Mouse (Mus musculus) E14TG2a.4 (cell line): Measurements from ENCODE around the gene Zbtb8a.
"Not testable (repeated sequence)": the region's sequence is repeated elsewhere in the genome, so short reads cannot be mapped to it uniquely, and the experiment has no call there.

Source experiments
- H3K27me3 ChIP-seq: 2 replicates; pipeline ENCODE4 v1.6.1; 2014; ENCODE audit warnings: low read length, control low read depth; ENCODE audit not compliant: insufficient read depth
- H3K36me3 ChIP-seq: 2 replicates; pipeline ENCODE4 v1.6.1; 2014; ENCODE audit warnings: low read length, control low read depth; ENCODE audit not compliant: insufficient read depth
- H3K4me1 ChIP-seq: replicated peaks from 2 replicates; pipeline ENCODE4 v1.6.1; 2014; ENCODE audit warnings: low read depth, low read length, control low read depth
- H3K4me3 ChIP-seq: replicated peaks from 2 replicates; pipeline ENCODE4 v1.5.1; 2014; ENCODE audit warnings: mild to moderate bottlenecking, low read length
- H3K9me3 ChIP-seq: 2 replicates; pipeline ENCODE4 v1.6.1; 2014; ENCODE audit warnings: low read length, control low read depth
- CTCF ChIP-seq: conservative IDR thresholded peaks from 2 replicates; pipeline ENCODE4 v1.5.1; 2014; ENCODE audit warnings: low read length
- NANOG ChIP-seq: IDR thresholded peaks from 2 replicates; pipeline ENCODE4 v1.6.1; 2014; ENCODE audit warnings: borderline replicate concordance, low read length, mixed read lengths
- POU5F1 ChIP-seq: IDR thresholded peaks from 2 replicates; pipeline ENCODE4 v1.6.1; 2014; ENCODE audit warnings: low read length, borderline replicate concordance

Zbtb8a gene

DNA sequence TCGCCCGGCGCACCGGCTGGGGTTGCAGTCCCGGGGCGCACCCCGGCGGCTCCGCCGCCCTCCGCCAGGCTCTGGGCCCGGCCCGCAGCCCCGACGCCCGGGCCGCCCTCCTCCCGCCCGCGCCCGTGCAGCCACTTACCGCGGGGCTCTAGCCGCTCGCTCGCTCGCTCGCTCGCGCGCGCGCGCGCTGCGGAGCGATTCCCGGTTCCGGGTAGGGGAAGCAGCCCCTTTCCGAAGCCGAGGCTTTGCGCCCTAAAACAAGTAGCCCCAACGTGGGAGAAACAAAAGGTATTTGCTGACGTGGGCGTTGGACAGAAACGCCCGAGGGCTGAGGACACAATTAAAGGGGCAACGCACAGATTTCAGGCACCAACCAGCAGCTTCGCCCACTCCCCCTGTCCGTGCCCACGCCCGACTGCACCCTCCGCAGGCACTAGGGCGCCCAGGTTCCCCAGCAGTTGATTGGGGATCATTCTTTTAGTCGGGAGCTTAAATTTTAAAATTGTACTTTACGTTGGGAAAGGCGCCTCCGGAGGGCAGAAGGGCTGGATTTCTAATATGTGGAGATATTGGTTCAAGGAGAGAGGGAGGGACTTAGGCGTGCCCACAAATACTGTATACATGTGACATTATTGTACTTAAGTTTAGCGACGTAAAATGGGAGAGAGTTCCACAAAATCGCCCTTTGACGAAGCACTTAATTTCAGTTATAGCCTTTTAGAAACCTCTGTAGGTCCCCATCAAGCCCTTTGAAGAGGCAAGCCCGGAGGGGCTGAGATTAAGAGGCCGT, at the start of gene Zbtb8a:
TSS of gene Zbtb8a (minus strand) at position 516 of the 790 bp plus-strand sequence.
- H3K9me3 ChIP-seq = no peaks in the 10 kb centered on the region
- peaks cover 53% of the 10 kb centered on the region for H3K4me1 ChIP-seq
- peaks cover 4% of the 10 kb centered on the region; the same call in 1 of the 2 replicates for H3K36me3 ChIP-seq
- H3K27me3 ChIP-seq = no peaks in the 10 kb centered on the region
- H3K4me3 ChIP-seq = peak within 1 kb of the TSS; percentile 88
- TF ChIP-seq NANOG = no peak
- no peak for TF ChIP-seq POU5F1
- TF ChIP-seq CTCF = no peak

DNA sequence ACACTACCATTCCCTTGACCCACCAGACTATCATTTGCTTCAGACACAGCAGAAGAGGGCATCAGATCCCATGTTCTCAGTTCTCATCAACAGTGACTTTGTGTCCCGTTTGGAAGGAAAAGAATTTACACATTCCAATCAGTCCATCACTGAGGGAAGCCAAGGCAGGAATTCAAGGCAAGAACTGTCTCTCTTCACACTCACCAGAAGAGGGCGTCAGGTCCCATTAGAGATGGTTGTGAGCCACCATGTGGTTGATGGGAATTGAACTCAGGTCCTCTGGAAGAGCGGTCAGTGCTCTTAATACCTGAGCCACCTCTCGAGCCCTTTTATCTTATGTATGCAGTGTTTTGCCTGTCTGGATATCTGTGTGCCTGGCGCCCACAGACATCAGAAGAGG, 40.4 kb upstream of the Zbtb8a start:
- TF ChIP-seq CTCF (peak; percentile 15; the same call in 1 of the 2 replicates), NANOG (no peak), POU5F1 (no peak)
- Histone ChIP-seq H3K27me3 (no peaks in the 10 kb centered on the region), H3K9me3 (peaks cover 30% of the 10 kb centered on the region), H3K36me3 (no peaks in the 10 kb centered on the region), H3K4me3 (no peak overlapping the region), H3K4me1 (no peaks in the 10 kb centered on the region)

DNA sequence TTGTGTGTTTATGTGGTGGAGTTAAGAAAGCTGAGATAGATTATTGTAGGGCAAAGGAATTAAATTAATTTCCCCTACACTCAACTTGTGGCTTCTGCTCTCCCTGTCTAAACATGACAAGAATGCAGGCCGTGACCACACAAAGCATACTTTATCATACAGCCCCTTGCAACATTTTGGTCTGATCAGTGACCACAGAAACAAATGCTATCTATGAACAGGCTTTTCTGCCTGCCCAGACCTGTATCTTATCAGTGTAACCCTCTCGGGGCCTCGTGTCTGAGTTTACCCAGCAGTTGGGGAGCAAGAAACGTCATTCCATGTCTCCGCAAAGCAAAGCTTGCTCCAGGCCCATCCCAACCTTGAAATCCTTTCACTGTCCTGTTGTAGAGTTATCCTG, 38.6 kb upstream of the Zbtb8a start:
- Histone ChIP-seq H3K4me1 (no peaks in the 10 kb centered on the region), H3K9me3 (peaks cover 41% of the 10 kb centered on the region), H3K27me3 (no peaks in the 10 kb centered on the region), H3K4me3 (no peak overlapping the region), H3K36me3 (no peaks in the 10 kb centered on the region)
- TF ChIP-seq POU5F1 = no peak
- TF ChIP-seq NANOG = no peak
- TF ChIP-seq CTCF = no peak

DNA sequence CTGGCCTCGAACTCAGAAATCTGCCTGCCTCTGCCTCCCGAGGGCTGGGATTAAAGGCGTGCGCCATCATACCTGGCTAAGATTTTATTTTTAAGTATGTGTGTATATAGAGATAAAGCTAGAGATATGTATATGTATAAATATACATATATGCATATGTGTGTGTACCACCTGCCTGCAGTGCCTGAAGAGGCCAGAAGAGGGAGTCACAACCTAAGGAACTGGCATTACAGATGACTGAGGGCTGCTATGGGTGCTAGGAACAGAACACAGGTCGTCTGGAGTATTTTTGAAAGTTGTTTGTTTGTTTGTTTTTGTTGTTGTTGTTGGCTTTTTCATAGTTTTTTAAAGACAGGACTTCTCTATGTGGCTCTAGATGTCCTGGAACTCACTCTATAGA, 38.0 kb upstream of the Zbtb8a start:
- Histone ChIP-seq H3K36me3 (no peaks in the 10 kb centered on the region), H3K27me3 (no peaks in the 10 kb centered on the region), H3K4me3 (no peak overlapping the region), H3K4me1 (no peaks in the 10 kb centered on the region), H3K9me3 (peaks cover 41% of the 10 kb centered on the region)
- TF ChIP-seq POU5F1 (no peak), CTCF (peak; percentile 34), NANOG (no peak)

DNA sequence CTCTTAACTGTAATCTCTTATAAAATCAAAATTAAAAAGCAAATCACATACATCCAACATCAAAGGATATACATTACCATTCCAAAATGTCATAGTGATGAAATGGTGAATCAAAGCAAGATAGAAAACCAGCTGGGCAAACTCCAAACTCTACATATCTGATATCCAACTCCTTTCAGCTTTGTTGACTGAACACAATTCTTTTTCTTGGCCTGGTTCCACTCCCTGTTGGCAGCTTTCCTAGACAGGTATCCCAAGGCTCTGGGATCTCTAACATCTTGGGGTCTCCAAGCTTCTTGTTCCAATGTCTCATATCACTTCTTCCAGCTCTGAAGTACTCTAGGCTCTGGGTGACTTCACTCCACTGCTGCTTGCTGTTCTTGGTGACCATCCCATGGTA, 33.1 kb upstream of the Zbtb8a start:
- TF ChIP-seq NANOG = no peak
- no peak for TF ChIP-seq POU5F1
- TF ChIP-seq CTCF = no peak
- no peaks in the 10 kb centered on the region for H3K36me3 ChIP-seq
- peaks cover 14% of the 10 kb centered on the region for H3K4me1 ChIP-seq
- no peak overlapping the region for H3K4me3 ChIP-seq
- H3K9me3 ChIP-seq = peaks cover 35% of the 10 kb centered on the region
- no peaks in the 10 kb centered on the region for H3K27me3 ChIP-seq

DNA sequence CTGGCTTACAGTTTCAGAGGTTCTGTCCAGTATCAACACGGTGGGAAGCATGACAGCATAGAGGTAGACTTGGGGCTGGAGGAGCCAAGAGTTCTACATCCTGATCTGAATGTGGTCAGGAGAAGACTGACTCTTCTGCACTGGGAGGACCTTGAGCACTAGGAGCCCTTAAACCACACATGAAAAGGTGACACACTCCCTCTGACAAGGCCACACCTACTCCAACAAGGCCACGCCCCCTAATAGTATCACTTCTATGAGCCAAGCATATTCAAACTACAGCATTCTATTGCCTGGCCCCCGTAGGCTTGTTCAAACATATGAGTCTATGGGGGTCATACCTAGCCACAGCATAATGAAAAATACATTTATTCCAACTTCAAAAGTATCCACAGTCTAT, 32.6 kb upstream of the Zbtb8a start:
- not testable (repeated sequence) for H3K4me3 ChIP-seq

DNA sequence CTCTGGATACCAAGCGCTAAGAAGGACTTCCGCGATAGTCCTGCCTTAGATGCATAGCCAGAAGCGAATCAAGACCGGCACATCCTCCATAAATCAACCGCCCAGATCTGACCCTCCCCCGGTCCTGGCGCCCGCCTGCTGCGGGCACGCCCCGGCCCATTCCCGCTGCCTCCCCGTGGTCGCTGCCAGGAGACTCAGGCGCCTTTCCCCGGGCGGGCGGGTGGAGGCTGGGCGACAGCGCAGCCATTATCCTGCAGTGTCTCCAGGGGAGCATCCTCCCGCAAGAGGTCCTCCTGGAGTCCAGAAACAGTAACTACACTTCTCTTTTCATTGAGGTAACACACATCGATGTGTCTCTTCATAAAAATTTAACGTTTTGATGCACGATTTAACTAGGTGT, 28.5 kb upstream of the Zbtb8a start:
- Histone ChIP-seq H3K4me3 (peak overlapping the region; percentile 60), H3K36me3 (no peaks in the 10 kb centered on the region), H3K9me3 (no peaks in the 10 kb centered on the region), H3K4me1 (peaks cover 20% of the 10 kb centered on the region), H3K27me3 (no peaks in the 10 kb centered on the region)
- TF ChIP-seq NANOG (no peak), CTCF (peak; percentile 14; the same call in 1 of the 2 replicates), POU5F1 (no peak)

More for the DNA sequence above, 32.6 kb upstream of the Zbtb8a start:
- not testable (repeated sequence) for H3K36me3 ChIP-seq, H3K27me3 ChIP-seq
- Histone ChIP-seq H3K9me3 (peaks cover 30% of the 10 kb centered on the region), H3K4me1 (peaks cover 19% of the 10 kb centered on the region)

DNA sequence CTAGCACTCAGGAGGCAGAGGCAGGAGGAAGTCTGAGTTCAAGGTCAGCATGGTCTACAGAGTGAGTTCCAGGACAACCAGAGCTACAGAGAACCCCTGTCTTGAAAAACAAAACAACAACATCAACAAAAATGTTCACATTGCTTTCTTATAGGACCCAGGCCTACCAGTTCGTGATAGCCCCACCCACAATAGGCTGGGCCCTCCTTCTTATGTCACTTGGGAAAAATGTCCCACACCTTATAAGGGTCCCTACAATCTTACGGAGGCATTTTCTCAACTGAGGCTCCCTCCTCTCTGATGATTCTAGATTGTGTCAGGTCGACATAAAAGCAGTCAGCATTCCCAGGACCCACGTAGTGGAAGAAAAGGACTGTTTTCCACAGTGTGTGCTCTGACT, 21.9 kb upstream of the Zbtb8a start:
- Histone ChIP-seq H3K9me3 (no peaks in the 10 kb centered on the region), H3K27me3 (no peaks in the 10 kb centered on the region), H3K4me3 (no peak overlapping the region), H3K36me3 (no peaks in the 10 kb centered on the region), H3K4me1 (peaks cover 48% of the 10 kb centered on the region)
- TF ChIP-seq NANOG = no peak
- no peak for TF ChIP-seq CTCF
- no peak for TF ChIP-seq POU5F1

DNA sequence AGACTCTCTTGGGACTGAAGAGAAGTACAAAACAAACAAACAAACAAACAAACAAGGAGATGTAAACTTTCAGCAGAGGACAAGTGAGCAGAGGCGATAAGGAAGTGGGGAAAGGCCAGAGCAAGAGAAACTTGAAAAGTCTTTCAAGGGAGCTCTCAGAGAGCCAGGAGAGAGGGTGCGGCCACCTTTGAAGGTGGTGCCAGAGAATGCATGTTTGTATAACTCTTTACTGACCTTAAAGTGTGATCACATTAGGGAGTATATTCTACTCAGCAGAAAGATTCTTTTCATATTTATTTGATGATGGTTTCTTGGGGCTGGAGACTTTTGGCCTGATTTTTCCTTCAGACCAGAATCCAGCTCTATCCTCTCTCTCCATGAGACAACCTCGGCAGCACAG, 19.0 kb upstream of the Zbtb8a start:
- H3K36me3 ChIP-seq = no peaks in the 10 kb centered on the region
- no peak overlapping the region for H3K4me3 ChIP-seq
- peaks cover 75% of the 10 kb centered on the region for H3K4me1 ChIP-seq
- TF ChIP-seq NANOG = no peak
- TF ChIP-seq POU5F1 = no peak
- no peak for TF ChIP-seq CTCF
- no peaks in the 10 kb centered on the region for H3K9me3 ChIP-seq
- H3K27me3 ChIP-seq = no peaks in the 10 kb centered on the region
